Mouse (Mus musculus) layer of hippocampus, adult 9-11 months (tissue): Measurements from ENCODE around the gene Morc3.

Experiments used
- DNase-seq: peaks from one replicate; pipeline ENCODE4 v3.0.0; 2022

The Morc3 gene

GRCm38 (mm10) chr16:93884722-93885113 is 52.8 kb downstream of the Morc3 start:
- DNase-seq = no peak

- no peak for DNase-seq
These were observed 56.6 kb downstream of the Morc3 start for GRCm38 (mm10) chr16:93888481-93888880.

GRCm38 (mm10) chr16:93890948-93891604 is 59.2 kb downstream of the Morc3 start:
- no peak for DNase-seq

- DNase-seq = no peak
These were observed 61.4 kb downstream of the Morc3 start for GRCm38 (mm10) chr16:93893285-93893684.

- no peak for DNase-seq
These were observed 71.1 kb downstream of the Morc3 start for GRCm38 (mm10) chr16:93903027-93903426.

- DNase-seq = peak; percentile 64
These were observed 74.5 kb downstream of the Morc3 start for GRCm38 (mm10) chr16:93906156-93907014.

GRCm38 (mm10) chr16:93907761-93908160 is 75.8 kb downstream of the Morc3 start:
- no peak for DNase-seq

GRCm38 (mm10) chr16:93908196-93908595 is 76.3 kb downstream of the Morc3 start:
- DNase-seq = no peak

GRCm38 (mm10) chr16:93909936-93910335 is 78.0 kb downstream of the Morc3 start:
- DNase-seq = no peak

- no peak for DNase-seq
These were observed 79.1 kb downstream of the Morc3 start for GRCm38 (mm10) chr16:93910735-93911665.

GRCm38 (mm10) chr16:93912158-93912557 is 80.2 kb downstream of the Morc3 start:
- no peak for DNase-seq

GRCm38 (mm10) chr16:93912808-93913207 is 80.9 kb downstream of the Morc3 start:
- DNase-seq = no peak

- peak; percentile 42 for DNase-seq
These were observed 82.1 kb downstream of the Morc3 start for GRCm38 (mm10) chr16:93913881-93914576.

- no peak for DNase-seq
These were observed 83.5 kb downstream of the Morc3 start for GRCm38 (mm10) chr16:93915338-93915849.

GRCm38 (mm10) chr16:93917712-93918678 is 86.1 kb downstream of the Morc3 start:
- peak; percentile 73 for DNase-seq

GRCm38 (mm10) chr16:93918679-93919060 is 86.7 kb downstream of the Morc3 start:
- DNase-seq = no peak

GRCm38 (mm10) chr16:93919189-93919588 is 87.3 kb downstream of the Morc3 start:
- no peak for DNase-seq

- DNase-seq = no peak
These were observed 88.8 kb downstream of the Morc3 start for GRCm38 (mm10) chr16:93920673-93921072.

GRCm38 (mm10) chr16:93922835-93923389 is 91.0 kb downstream of the Morc3 start:
- DNase-seq = no peak

- no peak for DNase-seq
These were observed 91.9 kb downstream of the Morc3 start for GRCm38 (mm10) chr16:93923788-93924187.
